Comparison of ENCODE assay signal across 8 mouse cellular contexts in the genomic region with DNA sequence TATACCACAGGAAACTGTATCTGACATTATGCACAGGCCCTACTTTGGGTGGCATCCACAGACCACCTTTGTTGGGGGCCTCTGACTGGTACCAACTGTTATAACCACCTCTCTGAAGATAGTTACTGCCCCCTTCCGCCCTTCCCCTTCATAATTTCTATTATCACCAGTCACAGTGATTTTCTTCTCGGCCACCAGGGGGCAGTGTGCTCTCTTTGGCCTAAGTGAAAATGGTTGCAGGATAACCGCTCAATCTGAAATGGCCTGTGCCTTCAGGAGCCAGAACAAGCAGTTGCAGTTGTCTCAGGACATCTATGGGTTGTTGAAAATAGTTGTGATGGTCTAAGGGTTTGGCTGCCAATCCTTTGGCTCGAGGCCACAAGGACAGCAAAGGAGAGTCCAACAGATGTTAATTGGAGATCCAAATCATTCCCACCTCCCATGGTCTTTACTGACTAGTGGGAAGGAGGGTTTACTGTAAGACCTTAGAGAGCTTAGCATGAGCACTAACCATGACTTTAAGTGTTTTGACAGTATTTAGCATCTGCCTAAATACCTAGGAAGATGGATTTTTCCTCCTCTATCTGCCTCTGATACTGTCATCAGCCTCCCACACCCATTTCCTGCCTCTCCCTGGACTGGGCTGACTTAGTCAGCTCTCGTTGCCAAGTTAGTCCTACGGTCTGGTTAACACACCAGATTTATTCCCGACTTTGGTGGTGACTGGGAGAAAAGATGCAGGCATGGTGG. TPM values are rescaled to one million over a fixed set of nuclear protein-coding genes. Genes with fewer than 3 reads are reported as not detected.
DNase-seq lines count a peak whose midpoint lies in the region; ATAC-seq and TF ChIP-seq lines count a peak whose summit lies in the region.

No protein-coding gene starts in this region.

- H3K4me1 ChIP-seq in neural tube, embryonic 15.5 days, result peaks cover 10% of the 10 kb centered on the region
- H3K4me1 ChIP-seq in forebrain, postnatal 0 days (ENCODE audit: insufficient read depth), result peaks cover 4% of the 10 kb centered on the region
- peaks cover 6% of the 10 kb centered on the region for H3K4me1 ChIP-seq in liver, postnatal 0 days (ENCODE audit: insufficient read depth)

- no peaks in the 10 kb centered on the region for H3K9me3 ChIP-seq in neural tube, embryonic 15.5 days (replicated peaks)
- H3K9me3 ChIP-seq in forebrain, postnatal 0 days (ENCODE audit: low read length), result no peaks in the 10 kb centered on the region
- no peaks in the 10 kb centered on the region for H3K9me3 ChIP-seq in liver, postnatal 0 days (ENCODE audit: low read length)

- TF ChIP-seq CTCF in forebrain, postnatal 0 days (IDR thresholded peaks at IDR 0.05; ENCODE audit: low read depth), result peak; percentile 96
- peak; percentile 93 for TF ChIP-seq CTCF in liver, postnatal 0 days (IDR thresholded peaks at IDR 0.05; ENCODE audit: low read depth)

- no peak overlapping the region for H3K27ac ChIP-seq in neural tube, embryonic 15.5 days (replicated peaks)
- H3K27ac ChIP-seq in forebrain, postnatal 0 days (ENCODE audit: low read depth, low read length), result no peak overlapping the region
- H3K27ac ChIP-seq in liver, postnatal 0 days (ENCODE audit: low read depth), result no peak overlapping the region

- H3K4me3 ChIP-seq in neural tube, embryonic 15.5 days (replicated peaks), result no peak overlapping the region
- no peak overlapping the region for H3K4me3 ChIP-seq in forebrain, postnatal 0 days (ENCODE audit: low read depth, low read length)
- no peak overlapping the region for H3K4me3 ChIP-seq in liver, postnatal 0 days (ENCODE audit: low read depth, low read length)

- H3K9ac ChIP-seq in neural tube, embryonic 15.5 days (replicated peaks), result no peak overlapping the region
- H3K9ac ChIP-seq in forebrain, postnatal 0 days, result no peak overlapping the region
- no peak overlapping the region for H3K9ac ChIP-seq in liver, postnatal 0 days (replicated peaks)

- H3K36me3 ChIP-seq in neural tube, embryonic 15.5 days, result no peaks in the 10 kb centered on the region
- no peaks in the 10 kb centered on the region for H3K36me3 ChIP-seq in forebrain, postnatal 0 days (ENCODE audit: insufficient read depth)
- H3K36me3 ChIP-seq in liver, postnatal 0 days (replicated peaks; ENCODE audit: insufficient read depth, low read length), result no peaks in the 10 kb centered on the region
- H3K36me3 ChIP-seq in splenic B cell, adult 2 months (ENCODE audit: control insufficient read depth, insufficient read depth, low read length, poor library complexity, severe bottlenecking), result no peaks in the 10 kb centered on the region

- DNase-seq in adrenal gland, adult 2 months, result peak; percentile 44
- no peak for DNase-seq in adrenal gland, postnatal 4 days (ENCODE audit: low spot score in 2 of 2)
- peak; percentile 72 for DNase-seq in neural tube, embryonic 10.5 days (ENCODE audit: extremely low spot score, low spot score)
- peak; percentile 84 for DNase-seq in brain, adult 2 months (ENCODE audit: low read depth, low spot score)
- DNase-seq in forebrain, postnatal 0 days, result peak; percentile 78
- DNase-seq in liver, postnatal 0 days, result peak; percentile 67
- DNase-seq in splenic B cell, adult 2 months (ENCODE audit: low read depth, low spot score), result peak; percentile 85

- no peaks in the 10 kb centered on the region for H3K27me3 ChIP-seq in neural tube, embryonic 15.5 days (replicated peaks)
- H3K27me3 ChIP-seq in forebrain, postnatal 0 days (ENCODE audit: insufficient read depth, low read length), result no peaks in the 10 kb centered on the region
- no peaks in the 10 kb centered on the region for H3K27me3 ChIP-seq in liver, postnatal 0 days (ENCODE audit: insufficient read depth, low read length)
- H3K27me3 ChIP-seq in splenic B cell, adult 2 months (ENCODE audit: control insufficient read depth, insufficient read depth, low read length, poor library complexity, severe bottlenecking), result no peaks in the 10 kb centered on the region; the same call in 1 of the 2 replicates

- TF ChIP-seq EP300 in liver, postnatal 0 days (IDR thresholded peaks at IDR 0.05; ENCODE audit: low read depth), result no peak

- no peak overlapping the region for H3K4me2 ChIP-seq in neural tube, embryonic 15.5 days
- H3K4me2 ChIP-seq in forebrain, postnatal 0 days (ENCODE audit: low read depth), result no peak overlapping the region
- H3K4me2 ChIP-seq in liver, postnatal 0 days (ENCODE audit: low read depth, low read length), result no peak overlapping the region

- 32% methylated on average over 7 of the region's 7 CpGs for WGBS in neural tube, embryonic 15.5 days
- 31% methylated on average over 7 of the region's 7 CpGs for WGBS in forebrain, postnatal 0 days
- WGBS in liver, postnatal 0 days (ENCODE audit: insufficient replicate concordance), result 19% methylated on average over 7 of the region's 7 CpGs

- ATAC-seq in neural tube, embryonic 15.5 days (ENCODE audit: low FRiP score), result no peak
- ATAC-seq in forebrain, postnatal 0 days, result no peak
- no peak for ATAC-seq in liver, postnatal 0 days

RNA-seq across cellular contexts. Expression of a gene that starts 4.6 kb away (rescaled TPM):
- 1 to 10 TPM; 4.1 to 8.3 TPM for total RNA-seq in adrenal gland, adult 2 months (2021)
- polyA plus RNA-seq in adrenal gland, adult 2 months (2012; rRNA removed), result 7.6 and 7.8 TPM in 2 replicates
- 1 to 10 TPM; 4.5 to 5.6 TPM for total RNA-seq in adrenal gland, postnatal 4 days (2021)
- 4.4 and 5.1 TPM in 2 replicates for polyA plus RNA-seq in neural tube, embryonic 15.5 days (2015; fragmentation: Nextera tagmentation; extraction: Ambion mirVana)
- 2.5 and 8.1 TPM in 2 replicates for total RNA-seq in forebrain, postnatal 0 days (2014; rRNA removed)
- 4.2 and 5.1 TPM in 2 replicates for polyA plus RNA-seq in forebrain, postnatal 0 days (2015; fragmentation: Nextera tagmentation; extraction: Ambion mirVana)
- polyA plus RNA-seq in liver, postnatal 0 days (2015; fragmentation: Nextera tagmentation; extraction: Ambion mirVana), result 0.43 and 0.78 TPM in 2 replicates

RNA-seq across cellular contexts. Expression of a gene that starts 4.9 kb away (rescaled TPM):
- 1 to 10 TPM; 2.8 to 3.1 TPM for total RNA-seq in adrenal gland, adult 2 months (2021)
- 3.1 and 7.4 TPM in 2 replicates for polyA plus RNA-seq in adrenal gland, adult 2 months (2012; rRNA removed)
- total RNA-seq in adrenal gland, postnatal 4 days (2021), result 1 to 10 TPM; 3.8 to 4.3 TPM
- polyA plus RNA-seq in neural tube, embryonic 15.5 days (2015; fragmentation: Nextera tagmentation; extraction: Ambion mirVana), result 2.5 TPM in 2 replicates
- 26.3 and 30.7 TPM in 2 replicates for total RNA-seq in forebrain, postnatal 0 days (2014; rRNA removed)
- polyA plus RNA-seq in forebrain, postnatal 0 days (2015; fragmentation: Nextera tagmentation; extraction: Ambion mirVana), result 1.7 and 2.8 TPM in 2 replicates
- not detected in 2 replicates for polyA plus RNA-seq in liver, postnatal 0 days (2015; fragmentation: Nextera tagmentation; extraction: Ambion mirVana)

RNA-seq across cellular contexts. Expression of a gene that starts 40.1 kb away (rescaled TPM):
- 10 to 100 TPM in 1 of 2 experiments, 1 to 10 TPM in 1; 8.9 to 16.1 TPM for total RNA-seq in adrenal gland, adult 2 months (2021)
- polyA plus RNA-seq in adrenal gland, adult 2 months (2012; rRNA removed), result 19.6 and 24.4 TPM in 2 replicates
- 10 to 100 TPM; 18.2 to 21.0 TPM for total RNA-seq in adrenal gland, postnatal 4 days (2021)
- 5.8 and 8.4 TPM in 2 replicates for polyA plus RNA-seq in neural tube, embryonic 15.5 days (2015; fragmentation: Nextera tagmentation; extraction: Ambion mirVana)
- total RNA-seq in forebrain, postnatal 0 days (2014; rRNA removed), result 4.3 and 5.4 TPM in 2 replicates
- polyA plus RNA-seq in forebrain, postnatal 0 days (2015; fragmentation: Nextera tagmentation; extraction: Ambion mirVana), result 5.6 and 6.3 TPM in 2 replicates
- polyA plus RNA-seq in liver, postnatal 0 days (2015; fragmentation: Nextera tagmentation; extraction: Ambion mirVana), result 1.3 and 1.5 TPM in 2 replicates

Comparison
In these comparisons a context has a peak if more than half of its experiments do, and no peak if none do; other contexts are left out.
1. DNase-seq: peak in adrenal gland, adult 2 months (single experiment), neural tube, embryonic 10.5 days (single experiment), brain, adult 2 months (single experiment), forebrain, postnatal 0 days (single experiment), liver, postnatal 0 days (single experiment) and splenic B cell, adult 2 months (single experiment); none in adrenal gland, postnatal 4 days (0 of 2).